Mouse (Mus musculus) C2C12 (cell line): ENCODE measurements at regions not wholly inside any gene's neighbourhood (a gene's known extent, or its start where the extent isn't known, plus 50 kb on each side); places are given as distances from the start of the nearest gene placed in this dataset.

Experiments used
- H3K27me3 ChIP-seq: one replicate; pipeline ENCODE4 v1.6.1; 2011; ENCODE audit not compliant: control insufficient read depth, insufficient read depth, insufficient read length
- H3K36me3 ChIP-seq: one replicate; pipeline ENCODE4 v1.6.1; 2011; ENCODE audit not compliant: control insufficient read depth, insufficient read depth
- H3K4me3 ChIP-seq: one replicate; pipeline ENCODE4 v1.5.1; 2011; ENCODE audit warnings: mild to moderate bottlenecking, control low read depth; ENCODE audit not compliant: poor library complexity, insufficient read depth, severe bottlenecking
- H3K79me2 ChIP-seq: one replicate; pipeline ENCODE4 v1.6.1; 2011; ENCODE audit not compliant: control insufficient read depth, insufficient read depth
- H3K79me3 ChIP-seq: one replicate; pipeline ENCODE4 v1.6.1; 2011; ENCODE audit warnings: low read depth, control low read depth
- H3ac ChIP-seq: one replicate; pipeline ENCODE3; 2011; ENCODE audit warnings: low read depth; ENCODE audit not compliant: control insufficient read depth, insufficient read length
- CEBPB ChIP-seq: IDR thresholded peaks from one replicate; pipeline ENCODE4 v1.6.1; 2011; ENCODE audit warnings: low read depth, mild to moderate bottlenecking, control low read depth, moderate library complexity
- CTCF ChIP-seq: IDR thresholded peaks from one replicate; pipeline ENCODE4 v1.5.1; 2011; ENCODE audit not compliant: control insufficient read depth, insufficient read depth, insufficient read length
- FOSL1 ChIP-seq: IDR thresholded peaks from one replicate; pipeline ENCODE4 v1.8.0; 2011; ENCODE audit warnings: mild to moderate bottlenecking, low read length; ENCODE audit not compliant: poor library complexity, insufficient read depth, severe bottlenecking
- MAX ChIP-seq: IDR thresholded peaks from one replicate; pipeline ENCODE4 v1.6.1; 2011; ENCODE audit warnings: mild to moderate bottlenecking, control low read depth
- MYOD1 ChIP-seq: IDR thresholded peaks from one replicate; pipeline ENCODE4 v1.6.1; 2011; ENCODE audit warnings: low read depth; ENCODE audit not compliant: control insufficient read depth, insufficient read length
- MYOG ChIP-seq: IDR thresholded peaks from one replicate; pipeline ENCODE4 v1.6.1; 2011; ENCODE audit not compliant: control insufficient read depth, insufficient read length; ENCODE audit errors: extremely low read depth
- USF1 ChIP-seq: IDR thresholded peaks from one replicate; pipeline ENCODE4 v1.6.1; 2011; ENCODE audit warnings: low read depth, mild to moderate bottlenecking, control low read depth, moderate library complexity

DNA sequence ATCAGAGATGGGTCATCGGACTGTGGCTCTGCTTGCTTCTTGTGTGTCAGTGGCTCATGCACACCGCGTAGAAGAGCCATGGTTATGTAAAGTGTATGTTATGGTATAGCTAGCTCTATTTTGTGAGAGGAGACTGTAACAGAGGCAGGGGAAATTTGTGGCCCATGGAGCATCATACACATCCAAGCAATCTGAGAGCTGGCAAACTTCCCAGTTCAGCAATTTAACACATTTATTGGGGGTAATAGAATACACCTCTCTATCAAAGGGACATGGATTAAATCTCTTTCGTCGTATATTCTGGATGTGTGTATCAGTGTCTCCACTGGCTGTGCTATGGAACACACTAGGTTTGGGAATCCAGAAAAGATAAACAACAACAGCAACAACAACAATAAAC, 87.9 kb upstream of the 4930583I09Rik start:
- Histone ChIP-seq H3K36me3 (no peaks in the 10 kb centered on the region), H3K79me3 (no peaks in the 10 kb centered on the region), H3K27me3 (no peaks in the 10 kb centered on the region), H3K4me3 (no peak overlapping the region), H3ac (no peak overlapping the region), H3K79me2 (no peaks in the 10 kb centered on the region)
- no peak for TF ChIP-seq MYOG
- TF ChIP-seq MYOD1 = no peak
- TF ChIP-seq MAX = no peak

DNA sequence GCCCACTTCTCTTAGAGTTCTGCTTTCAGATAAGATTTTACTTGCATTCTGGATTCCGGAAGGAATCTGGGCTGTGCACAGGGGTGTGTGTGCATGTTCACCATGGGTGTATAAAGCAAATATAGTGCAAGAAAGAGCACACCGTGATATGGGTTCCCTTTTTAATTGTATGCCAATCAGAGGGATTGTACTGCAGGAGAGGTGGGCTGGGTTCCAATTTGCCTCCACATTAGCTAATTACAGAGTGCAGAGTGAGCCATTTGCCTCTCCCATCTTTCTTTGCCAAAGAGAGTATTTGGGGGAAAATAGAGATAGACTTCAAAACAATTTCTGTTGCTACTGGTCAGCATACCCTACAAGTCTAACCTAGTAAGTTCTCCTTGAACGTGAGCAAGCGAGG, 86.4 kb upstream of the 4930583I09Rik start:
- no peaks in the 10 kb centered on the region for H3K79me3 ChIP-seq
- H3K79me2 ChIP-seq = no peaks in the 10 kb centered on the region
- H3K36me3 ChIP-seq = no peaks in the 10 kb centered on the region
- H3K27me3 ChIP-seq = no peaks in the 10 kb centered on the region
- no peak for TF ChIP-seq CTCF
- no peak for TF ChIP-seq MYOG
- TF ChIP-seq MYOD1 = no peak
- no peak for TF ChIP-seq FOSL1
- H3K4me3 ChIP-seq = no peak overlapping the region
- H3ac ChIP-seq = no peak overlapping the region

DNA sequence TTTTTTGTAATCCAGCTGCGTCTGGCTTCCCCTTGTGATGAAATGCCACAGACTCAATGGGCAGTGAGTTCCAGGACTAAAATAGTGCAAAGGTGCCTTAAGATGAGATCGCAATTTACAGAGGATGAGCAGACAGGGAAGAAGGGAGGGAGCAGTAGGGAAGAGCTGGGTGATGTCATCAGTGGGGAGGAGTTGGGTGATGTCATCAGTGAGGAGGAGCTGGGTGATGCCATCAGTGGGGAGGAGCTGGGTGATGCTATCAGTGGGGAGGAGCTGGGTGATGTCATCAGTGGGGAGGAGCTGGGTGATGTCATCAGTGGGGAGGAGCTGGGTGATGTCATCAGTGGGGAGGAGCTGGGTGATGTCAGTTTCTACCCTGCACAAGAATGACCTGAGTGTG, 84.4 kb upstream of the 4930583I09Rik start:
- Histone ChIP-seq H3K79me2 (no peaks in the 10 kb centered on the region), H3K27me3 (no peaks in the 10 kb centered on the region), H3ac (no peak overlapping the region), H3K79me3 (no peaks in the 10 kb centered on the region), H3K4me3 (no peak overlapping the region), H3K36me3 (no peaks in the 10 kb centered on the region)
- TF ChIP-seq CTCF (no peak), MYOD1 (no peak), FOSL1 (no peak), MYOG (no peak)

DNA sequence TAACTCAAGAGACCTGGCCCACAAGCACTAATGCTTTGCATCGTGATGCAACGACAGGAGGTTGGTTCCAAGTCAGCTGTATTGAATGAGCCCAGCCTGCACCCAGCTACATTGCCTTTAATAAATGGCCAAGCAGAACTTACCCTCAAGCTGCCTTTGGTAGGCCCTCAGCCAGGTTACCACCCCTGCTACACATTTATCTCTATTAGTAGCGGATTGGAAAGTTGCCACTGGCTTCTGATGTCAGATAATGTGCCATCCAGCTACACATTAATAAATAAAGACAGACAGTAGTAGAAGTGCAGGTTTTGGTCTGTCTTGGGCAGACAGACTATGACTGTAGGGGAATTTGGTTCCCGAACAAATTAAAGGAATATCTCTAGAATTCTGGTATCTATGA, 82.0 kb upstream of the 4930583I09Rik start:
- Histone ChIP-seq H3K36me3 (no peaks in the 10 kb centered on the region), H3K27me3 (no peaks in the 10 kb centered on the region), H3K4me3 (no peak overlapping the region), H3ac (no peak overlapping the region), H3K79me2 (no peaks in the 10 kb centered on the region), H3K79me3 (no peaks in the 10 kb centered on the region)
- TF ChIP-seq CEBPB = no peak
- no peak for TF ChIP-seq USF1
- TF ChIP-seq FOSL1 = no peak
- no peak for TF ChIP-seq MAX

DNA sequence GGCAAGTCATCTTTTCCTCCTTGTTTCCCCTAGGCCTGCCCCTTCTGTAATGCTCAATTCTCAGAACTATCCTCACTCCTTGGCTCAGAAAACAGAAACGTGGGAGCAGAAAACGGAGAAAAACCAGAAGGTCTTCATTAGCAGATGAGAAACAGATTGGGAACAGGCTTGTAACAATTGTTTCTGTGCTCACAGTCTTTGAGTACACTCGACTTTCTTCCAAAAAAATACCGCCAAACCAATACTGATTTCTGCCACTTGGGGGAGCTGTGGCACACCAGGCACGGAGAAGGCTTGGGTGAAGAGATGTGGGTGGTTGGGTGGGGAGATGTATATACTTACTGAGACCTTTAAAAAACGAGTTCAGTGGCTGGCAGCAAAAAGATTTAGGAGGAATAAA, 80.8 kb upstream of the 4930583I09Rik start:
- Histone ChIP-seq H3K79me3 (no peaks in the 10 kb centered on the region), H3K4me3 (no peak overlapping the region), H3K27me3 (no peaks in the 10 kb centered on the region), H3K79me2 (no peaks in the 10 kb centered on the region), H3K36me3 (no peaks in the 10 kb centered on the region), H3ac (no peak overlapping the region)
- TF ChIP-seq MAX = no peak
- TF ChIP-seq FOSL1 = no peak

DNA sequence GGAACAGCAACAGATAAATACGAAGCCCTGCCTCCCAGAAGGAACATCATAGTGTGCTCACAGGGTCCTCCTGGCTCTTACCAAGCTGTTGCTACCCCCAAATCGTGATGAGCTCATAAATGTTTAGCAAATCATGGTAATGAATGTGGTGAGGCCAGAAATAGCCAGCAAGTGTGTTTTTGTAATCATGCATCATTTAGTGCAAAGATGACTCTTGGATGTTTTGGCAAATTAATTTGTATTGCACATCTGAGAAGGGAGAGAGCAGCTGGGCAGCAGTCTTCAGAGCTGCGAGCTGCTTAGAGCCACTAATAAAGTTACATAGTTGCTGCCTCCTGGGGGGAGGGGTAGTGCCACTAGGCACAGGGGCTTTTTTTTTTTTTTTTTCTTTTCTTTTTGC, 79.8 kb upstream of the 4930583I09Rik start:
- Histone ChIP-seq H3K36me3 (no peaks in the 10 kb centered on the region), H3K27me3 (no peaks in the 10 kb centered on the region), H3ac (no peak overlapping the region), H3K79me2 (no peaks in the 10 kb centered on the region), H3K4me3 (no peak overlapping the region), H3K79me3 (no peaks in the 10 kb centered on the region)
- no peak for TF ChIP-seq CEBPB
- no peak for TF ChIP-seq MAX
- TF ChIP-seq USF1 = no peak
- TF ChIP-seq MYOG = no peak
- no peak for TF ChIP-seq FOSL1
- no peak for TF ChIP-seq MYOD1
- no peak for TF ChIP-seq CTCF

DNA sequence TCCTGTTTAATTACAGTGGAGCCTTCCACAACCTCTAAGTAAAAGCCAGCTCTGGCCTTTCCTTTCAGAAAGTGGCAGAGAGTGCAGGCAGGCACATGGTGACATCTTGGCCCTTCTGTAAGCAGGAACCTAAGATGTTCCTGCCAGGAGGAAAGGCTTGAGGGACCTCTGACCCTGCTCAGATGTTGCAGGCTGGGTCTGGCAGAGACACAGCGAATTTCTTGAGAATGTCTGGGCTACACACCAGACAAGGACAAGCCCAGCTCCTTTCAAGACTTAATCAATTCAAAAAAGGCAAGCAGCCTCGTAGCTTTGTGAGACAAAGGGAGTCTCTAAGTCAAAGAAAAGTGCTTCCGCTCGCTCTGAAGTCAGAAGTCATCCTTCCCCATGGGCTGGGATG, 79.2 kb upstream of the 4930583I09Rik start:
- TF ChIP-seq MYOD1 (no peak), CEBPB (no peak), MAX (no peak), FOSL1 (no peak), MYOG (no peak), USF1 (no peak), CTCF (no peak)
- no peak overlapping the region for H3ac ChIP-seq
- H3K36me3 ChIP-seq = no peaks in the 10 kb centered on the region
- no peaks in the 10 kb centered on the region for H3K79me2 ChIP-seq
- no peak overlapping the region for H3K4me3 ChIP-seq
- H3K27me3 ChIP-seq = no peaks in the 10 kb centered on the region
- H3K79me3 ChIP-seq = no peaks in the 10 kb centered on the region
